Mouse (Mus musculus): ENCODE data around the gene Lgi4.

GRCm38 (mm10) chr7:31034789-31035188 lies 24.4 kb upstream of the Lgi4 start:
- TF ChIP-seq EP300 (optimal IDR thresholded peaks at IDR 0.05) (no peak), CTCF (IDR thresholded peaks at IDR 0.05; ENCODE audit: low read depth) (peak; percentile 51)

Data from stomach, postnatal 0 days (tissue).